9 mouse cellular contexts compared by ENCODE assay signal in genomic region chr10:94690376-94690775, GRCm38 (mm10). TPM values are rescaled to one million over a fixed set of nuclear protein-coding genes. Genes with fewer than 3 reads are reported as not detected.
DNase-seq lines count a peak whose midpoint lies in the region; ATAC-seq and TF ChIP-seq lines count a peak whose summit lies in the region.
"Had no signal": no experiment of that assay in that cellular context is flagged by ENCODE, and none has a peak within 500 bp of the region (broad histone marks: within the 10 kb centered on the region; RNA-seq: fewer than 3 reads in every experiment).

No protein-coding gene starts in this region.

- 0 out of 2 replicates have a peak, but pooled peaks cover 4% of the 10 kb centered on the region for H3K9me3 ChIP-seq in forebrain, embryonic 13.5 days (replicated peaks)
- no peaks in the 10 kb centered on the region for H3K9me3 ChIP-seq in forebrain, postnatal 0 days (ENCODE audit: low read length)
- H3K9me3 ChIP-seq in liver, embryonic 12.5 days (replicated peaks): 0 out of 2 replicates have a peak, but pooled peaks cover 3% of the 10 kb centered on the region
- H3K9me3 ChIP-seq in stomach, embryonic 16.5 days (replicated peaks; ENCODE audit: control insufficient read depth, low read length): no peaks in the 10 kb centered on the region

- no peak overlapping the region for H3K27ac ChIP-seq in forebrain, embryonic 13.5 days
- no peak overlapping the region for H3K27ac ChIP-seq in forebrain, postnatal 0 days (ENCODE audit: low read depth, low read length)
- no peak overlapping the region for H3K27ac ChIP-seq in testis, adult 2 months (ENCODE audit: control insufficient read depth, insufficient read depth, low read depth, low read length)
- no peak overlapping the region for H3K27ac ChIP-seq in liver, embryonic 12.5 days
- no peak overlapping the region for H3K27ac ChIP-seq in stomach, embryonic 16.5 days (ENCODE audit: low read length)

- 0 out of 2 replicates have a peak overlapping the region, but pooled peaks have one; percentile 3 for H3K4me3 ChIP-seq in forebrain, embryonic 13.5 days
- no peak overlapping the region for H3K4me3 ChIP-seq in forebrain, postnatal 0 days (ENCODE audit: low read depth, low read length)
- H3K4me3 ChIP-seq in testis, adult 2 months (ENCODE audit: control insufficient read depth, low read depth, low read length): peak overlapping the region; percentile 54
- no peak overlapping the region for H3K4me3 ChIP-seq in liver, embryonic 12.5 days
- H3K4me3 ChIP-seq in stomach, embryonic 16.5 days (replicated peaks; ENCODE audit: low read length): no peak overlapping the region

- H3K36me3 ChIP-seq in forebrain, embryonic 13.5 days (ENCODE audit: poor library complexity, severe bottlenecking): 0 out of 2 replicates have a peak, but pooled peaks cover 2% of the 10 kb centered on the region
- no peaks in the 10 kb centered on the region for H3K36me3 ChIP-seq in forebrain, postnatal 0 days (ENCODE audit: insufficient read depth)
- no peaks in the 10 kb centered on the region; the same call in 1 of the 2 replicates for H3K36me3 ChIP-seq in testis, adult 2 months (ENCODE audit: control insufficient read depth, insufficient read depth, low read length)
- H3K36me3 ChIP-seq in liver, embryonic 12.5 days: peaks cover 21% of the 10 kb centered on the region
- no peaks in the 10 kb centered on the region for H3K36me3 ChIP-seq in stomach, embryonic 16.5 days (ENCODE audit: control insufficient read depth, insufficient read depth, low read length)

- H3K27me3 ChIP-seq in forebrain, embryonic 13.5 days: no peaks in the 10 kb centered on the region
- H3K27me3 ChIP-seq in forebrain, postnatal 0 days (ENCODE audit: insufficient read depth, low read length): no peaks in the 10 kb centered on the region
- H3K27me3 ChIP-seq in testis, adult 2 months (ENCODE audit: control insufficient read depth, insufficient read depth, low read length): no peaks in the 10 kb centered on the region
- no peaks in the 10 kb centered on the region for H3K27me3 ChIP-seq in liver, embryonic 12.5 days (replicated peaks)
- no peaks in the 10 kb centered on the region for H3K27me3 ChIP-seq in stomach, embryonic 16.5 days (ENCODE audit: control insufficient read depth, insufficient read depth, low read length)

- no peak for ATAC-seq in forebrain, embryonic 13.5 days
- ATAC-seq in forebrain, postnatal 0 days: no peak
- ATAC-seq in liver, embryonic 12.5 days: no peak
- ATAC-seq in stomach, embryonic 16.5 days (ENCODE audit: insufficient read depth, low FRiP score): no peak
- no peak for ATAC-seq in inflammation-experienced regulatory T-cells, adult 6 months

- no peak for DNase-seq in forebrain, postnatal 0 days
- DNase-seq in testis, postnatal 10 days (ENCODE audit: low spot score): no peak
- DNase-seq in heart, adult 18-20 months: no peak
- DNase-seq: adrenal gland, postnatal 36 days had no signal

- H3K4me1 ChIP-seq in forebrain, embryonic 13.5 days: peaks cover 19% of the 10 kb centered on the region
- H3K4me1 ChIP-seq in forebrain, postnatal 0 days (ENCODE audit: insufficient read depth): peaks cover 13% of the 10 kb centered on the region; the same call in 1 of the 2 replicates
- no peaks in the 10 kb centered on the region; the same call in 1 of the 2 replicates for H3K4me1 ChIP-seq in testis, adult 2 months (ENCODE audit: control insufficient read depth, insufficient read depth, low read length)
- peaks cover 19% of the 10 kb centered on the region for H3K4me1 ChIP-seq in liver, embryonic 12.5 days
- peaks cover 3% of the 10 kb centered on the region; the same call in 1 of the 2 replicates for H3K4me1 ChIP-seq in stomach, embryonic 16.5 days (ENCODE audit: control insufficient read depth, insufficient read depth, low read length)

- no peak overlapping the region for H3K9ac ChIP-seq in forebrain, embryonic 13.5 days
- H3K9ac ChIP-seq in forebrain, postnatal 0 days: no peak overlapping the region
- H3K9ac ChIP-seq in liver, embryonic 12.5 days: 0 out of 2 replicates have a peak overlapping the region, but pooled peaks have one; percentile 36
- H3K9ac ChIP-seq in stomach, embryonic 16.5 days (ENCODE audit: low read length): no peak overlapping the region

- H3K4me2 ChIP-seq in forebrain, embryonic 13.5 days: peak overlapping the region; percentile 21; the same call in 1 of the 2 replicates
- H3K4me2 ChIP-seq in forebrain, postnatal 0 days (ENCODE audit: low read depth): no peak overlapping the region
- peak overlapping the region; percentile 45 for H3K4me2 ChIP-seq in liver, embryonic 12.5 days
- H3K4me2 ChIP-seq in stomach, embryonic 16.5 days (ENCODE audit: low read depth, low read length): 0 out of 2 replicates have a peak overlapping the region, but pooled peaks have one; percentile 12

- TF ChIP-seq POLR2A in testis, adult 2 months (IDR thresholded peaks at IDR 0.05; ENCODE audit: control insufficient read depth, low read depth, low read length): no peak

- 75% methylated on average over 1 of the region's 1 CpGs for WGBS in forebrain, embryonic 13.5 days
- 69% methylated on average over 1 of the region's 1 CpGs for WGBS in forebrain, postnatal 0 days
- WGBS in liver, embryonic 12.5 days (ENCODE audit: insufficient replicate concordance): 39% methylated on average over 1 of the region's 1 CpGs
- 61% methylated on average over 1 of the region's 1 CpGs for WGBS in stomach, embryonic 16.5 days

- no peak for TF ChIP-seq CTCF in forebrain, postnatal 0 days (IDR thresholded peaks at IDR 0.05; ENCODE audit: low read depth)
- no peak for TF ChIP-seq CTCF in testis, adult 2 months (IDR thresholded peaks at IDR 0.05; ENCODE audit: control insufficient read depth, insufficient read depth, insufficient replicate concordance, low read depth, low read length)

RNA-seq across cellular contexts. Expression of gene Cep83, which starts 1.9 kb away (rescaled TPM):
- 21.9 and 23.8 TPM in 2 replicates for polyA plus RNA-seq in forebrain, embryonic 13.5 days (2015; fragmentation: Nextera tagmentation; extraction: Ambion mirVana)
- total RNA-seq in forebrain, postnatal 0 days (2014; rRNA removed): 24.4 and 28.4 TPM in 2 replicates
- polyA plus RNA-seq in forebrain, postnatal 0 days (2015; fragmentation: Nextera tagmentation; extraction: Ambion mirVana): 15.2 and 17.9 TPM in 2 replicates
- polyA plus RNA-seq in testis, adult 2 months (2012; rRNA removed): 22.5 and 24.6 TPM in 2 replicates
- polyA plus RNA-seq in liver, embryonic 12.5 days (2016; fragmentation: Nextera tagmentation; extraction: Ambion mirVana): 14.7 and 15.2 TPM in 2 replicates
- polyA plus RNA-seq in stomach, embryonic 16.5 days (2015; fragmentation: Nextera tagmentation; extraction: Ambion mirVana): 12.4 and 14.8 TPM in 2 replicates
- 10 to 100 TPM; 16.1 to 24.7 (median 22.1) TPM for polyA plus RNA-seq in inflammation-experienced regulatory T-cells, adult 6 months (2017; shearing (Covaris generic))
- 10 to 100 TPM; 20.4 to 20.9 TPM for total RNA-seq in heart, adult 18-20 months (2021)

Comparison
In these comparisons a context has a peak if more than half of its experiments do, and no peak if none do; other contexts are left out.
1. H3K4me3 ChIP-seq: peak in forebrain, embryonic 13.5 days (single experiment) and testis, adult 2 months (single experiment); none in forebrain, postnatal 0 days (single experiment), liver, embryonic 12.5 days (single experiment) and stomach, embryonic 16.5 days (single experiment).